Mouse (Mus musculus) CH12.LX (cell line): ENCODE results near the gene Blvrb. TPM values are rescaled to one million over a fixed set of nuclear protein-coding genes. Genes with fewer than 3 reads are reported as not detected.

Experiments
- DNase-seq: peaks from one replicate; pipeline ENCODE4 v3.0.0-alpha.2; 2013; ENCODE audit errors: extremely low read depth
- H3K27ac ChIP-seq: 2 replicates; pipeline ENCODE4 v1.5.1; 2012; ENCODE audit warnings: low read depth, mild to moderate bottlenecking, control low read depth, moderate library complexity; ENCODE audit not compliant: insufficient read depth
- H3K27me3 ChIP-seq: replicated peaks from 2 replicates; pipeline ENCODE3; 2012; ENCODE audit warnings: inconsistent platforms
- H3K36me3 ChIP-seq, 2 experiments: replicated peaks in 1 of 2; 2 replicates each; pipeline versions ENCODE3 to v1.6.1; 2012; ENCODE audit warnings: inconsistent platforms in 1 of 2, low read length in 1 of 2, mild to moderate bottlenecking in 1 of 2, mixed read lengths in 1 of 2, moderate library complexity in 1 of 2; ENCODE audit not compliant: control insufficient read depth in 1 of 2, insufficient read depth in 1 of 2
- H3K4me1 ChIP-seq, 2 experiments: 2 replicates each; pipeline ENCODE4 v1.6.1; 2012; ENCODE audit warnings: inconsistent platforms in 1 of 2, moderate library complexity in 1 of 2; ENCODE audit not compliant: insufficient read depth in 2 of 2, control insufficient read depth in 1 of 2
- H3K4me2 ChIP-seq: 2 replicates; pipeline ENCODE4 v1.6.1; 2012; ENCODE audit warnings: low read depth, mild to moderate bottlenecking, control low read depth; ENCODE audit not compliant: poor library complexity, insufficient read depth, severe bottlenecking
- H3K4me3 ChIP-seq, 3 experiments: fragments of 150-350 bp in 1 of 3; sonication (generic) in 1 of 3; replicated peaks in 1 of 3; 2 replicates each; pipeline versions ENCODE3 to v1.5.1; 2011 to 2012; ENCODE audit warnings: low read depth in 2 of 3, low read length in 2 of 3, mild to moderate bottlenecking in 2 of 3, moderate library complexity in 2 of 3, control low read depth in 1 of 3, improper control_type of control experiment in 1 of 3, inconsistent platforms in 1 of 3, mixed read lengths in 1 of 3; ENCODE audit not compliant: poor library complexity in 1 of 3
- H3K79me2 ChIP-seq: replicated peaks from 2 replicates; pipeline ENCODE4 v1.6.1; 2012; ENCODE audit warnings: mild to moderate bottlenecking, moderate library complexity; ENCODE audit not compliant: control insufficient read depth, poor library complexity, insufficient read depth, severe bottlenecking; ENCODE audit errors: extremely low read depth
- H3K9ac ChIP-seq: 2 replicates; pipeline ENCODE4 v1.6.1; 2012; ENCODE audit warnings: low read depth, mild to moderate bottlenecking, control low read depth, moderate library complexity; ENCODE audit not compliant: insufficient read depth
- H3K9me3 ChIP-seq: replicated peaks from 2 replicates; pipeline ENCODE3; 2012; ENCODE audit warnings: low read length, inconsistent platforms, mixed read lengths
- CHD1 ChIP-seq: IDR thresholded peaks from 2 replicates; pipeline ENCODE4 v1.6.1; 2012; ENCODE audit warnings: low read depth, low read length, improper control_type of control experiment, inconsistent platforms
- CTCF ChIP-seq, 2 experiments: IDR thresholded peaks in 1 of 2; conservative IDR thresholded peaks in 1 of 2; 2 replicates each; pipeline ENCODE4 v1.5.1; 2011 to 2012; ENCODE audit warnings: low read depth in 2 of 2, low read length in 2 of 2, improper control_type of control experiment in 1 of 2, inconsistent platforms in 1 of 2, mild to moderate bottlenecking in 1 of 2, moderate library complexity in 1 of 2
- E2F4 ChIP-seq: IDR thresholded peaks from 2 replicates; pipeline ENCODE4 v1.6.1; 2011; ENCODE audit warnings: low read depth, low read length, improper control_type of control experiment; ENCODE audit not compliant: insufficient replicate concordance
- GABPA ChIP-seq: IDR thresholded peaks from 2 replicates; pipeline ENCODE4 v1.6.1; 2012; ENCODE audit warnings: low read depth, low read length, improper control_type of control experiment, inconsistent platforms; ENCODE audit not compliant: insufficient replicate concordance
- JUN ChIP-seq: IDR thresholded peaks from 2 replicates; pipeline ENCODE4 v1.6.1; 2011; ENCODE audit warnings: low read depth, mild to moderate bottlenecking, low read length, improper control_type of control experiment, moderate library complexity; ENCODE audit not compliant: insufficient read depth
- JUND ChIP-seq: conservative IDR thresholded peaks from 2 replicates; pipeline ENCODE4 v1.6.1; 2011; ENCODE audit warnings: low read depth, low read length, improper control_type of control experiment
- MXI1 ChIP-seq: IDR thresholded peaks from 2 replicates; pipeline ENCODE4 v1.6.1; 2011; ENCODE audit warnings: mild to moderate bottlenecking, low read depth, low read length, improper control_type of control experiment
- PAX5 ChIP-seq: IDR thresholded peaks from 2 replicates; pipeline ENCODE4 v1.6.1; 2012; ENCODE audit warnings: low read length, inconsistent platforms, mixed read lengths
- POLR2AphosphoS2 ChIP-seq: IDR thresholded peaks from 2 replicates; pipeline ENCODE4 v1.6.1; 2011; ENCODE audit warnings: low read depth, low read length, improper control_type of control experiment
- TCF12 ChIP-seq: IDR thresholded peaks from 2 replicates; pipeline ENCODE4 v1.6.1; 2014; ENCODE audit warnings: low read depth, mild to moderate bottlenecking, inconsistent platforms, low read length, improper control_type of control experiment
- ZC3H11A ChIP-seq: IDR thresholded peaks from 2 replicates; pipeline ENCODE4 v1.6.1; 2012; ENCODE audit warnings: low read depth, mild to moderate bottlenecking, inconsistent platforms, low read length, improper control_type of control experiment
- ZKSCAN1 ChIP-seq: IDR thresholded peaks from 2 replicates; pipeline ENCODE4 v1.6.1; 2012; ENCODE audit warnings: low read depth, inconsistent platforms, low read length, improper control_type of control experiment, borderline replicate concordance
- dilution Hi-C: fragments of 300-500 bp; cut with MboI; formaldehyde crosslinking; loops from 2 replicates; pipeline ENCODE4 v1.14.3; 2020; ENCODE audit warnings: low sequenced_read_pairs; ENCODE audit not compliant: extremely low pct_unique_long_range_greater_than_20kb, extremely low pct_ligation_motif_present
- in situ Hi-C: fragments of 300-500 bp; cut with MboI; formaldehyde crosslinking; loops from 3 replicates; pipeline ENCODE4 v1.14.3; 2019; ENCODE audit warnings: low sequenced_read_pairs, low pct_ligation_motif_present, low pct_unique_long_range_greater_than_20kb, mixed read lengths
- polyA plus RNA-seq: library from polyadenylated mRNA; unstranded; fragments of >175 nt; gene quantifications from 2 replicates; pipeline ENCODE4 v1.2.1, GENCODE M21; 2012; ENCODE audit warnings: low read depth; ENCODE audit not compliant: insufficient read length
- total RNA-seq, 2 experiments: library from RNA; depleted of rRNA; stranded (reverse); fragments of 300-350 nt in 1 of 2; fragments of >200 nt in 1 of 2; gene quantifications; 2 replicates each; pipeline ENCODE4 v1.2.3; 2012 to 2014

Blvrb gene
- total and polyA plus RNA-seq, 3 experiments: 4.3 to 9.4 (median 7.6) TPM

- Histone ChIP-seq H3K4me2 (no peak overlapping the region), H3K4me1 (peaks cover 4 to 21% of the 10 kb centered on the region in 2 experiments; a peak in 2 of 4 replicates), H3K27me3 (peaks cover 2% of the 10 kb centered on the region), H3K36me3 (no peaks in the 10 kb centered on the region), H3K9me3 (no peaks in the 10 kb centered on the region), H3K9ac (no peak overlapping the region), H3K27ac (no peak overlapping the region), H3K79me2 (no peaks in the 10 kb centered on the region), H3K4me3 (no peak overlapping the region)
- TF ChIP-seq MXI1 (no peak), JUN (no peak), POLR2AphosphoS2 (no peak), E2F4 (no peak), CHD1 (no peak), TCF12 (no peak), ZC3H11A (no peak), JUND (no peak)
- DNase-seq: no peak
- in situ Hi-C loops (no loop called here), dilution Hi-C loops (no loop called here)
Observed at GRCm38 (mm10) chr7:27510809-27511208, 63.0 kb downstream of the Blvrb start.

- in situ Hi-C loops: no loop called here
- dilution Hi-C loops: no loop called here
Observed at GRCm38 (mm10) chr7:27514961-27515360, 67.2 kb downstream of the Blvrb start.

More at GRCm38 (mm10) chr7:27514961-27515360, 67.2 kb downstream of the Blvrb start:
- TF ChIP-seq ZKSCAN1: no peak
- TF ChIP-seq CTCF (conservative IDR thresholded peaks at IDR 0.05 in 1 of 2, IDR thresholded peaks at IDR 0.05 in 1 of 2; ENCODE audit: low read depth in 2 of 2, low read length in 2 of 2): no peak
- no peak for TF ChIP-seq GABPA
- TF ChIP-seq PAX5: no peak
- Histone ChIP-seq H3K36me3 (no peaks in the 10 kb centered on the region), H3K4me2 (no peak overlapping the region), H3K9me3 (peaks cover 9% of the 10 kb centered on the region), H3K79me2 (no peaks in the 10 kb centered on the region), H3K27me3 (peaks cover 22% of the 10 kb centered on the region), H3K27ac (no peak overlapping the region), H3K4me1 (no peaks in the 10 kb centered on the region), H3K4me3 (no peak overlapping the region), H3K9ac (no peak overlapping the region)
- DNase-seq: no peak

Other genes with a start within 250 kb of the Blvrb start
- gene Itpkc, start 219.3 kb upstream of the Blvrb start, total RNA-seq (2012; rRNA removed): 5.9 and 8.1 TPM in 2 replicates
- gene Itpkc, start 219.3 kb upstream of the Blvrb start, total RNA-seq (2014; rRNA removed): 3.2 and 4.0 TPM in 2 replicates
- gene Itpkc, start 219.3 kb upstream of the Blvrb start, polyA plus RNA-seq: 4.0 and 4.1 TPM in 2 replicates
- 21.7 and 26.5 TPM in 2 replicates for gene Coq8b, start 215.0 kb upstream of the Blvrb start, total RNA-seq (2012; rRNA removed)
- gene Coq8b, start 215.0 kb upstream of the Blvrb start, total RNA-seq (2014; rRNA removed): 16.0 and 19.7 TPM in 2 replicates
- 20.6 and 21.3 TPM in 2 replicates for gene Coq8b, start 215.0 kb upstream of the Blvrb start, polyA plus RNA-seq
- gene Numbl, start 189.5 kb upstream of the Blvrb start, total RNA-seq (2012; rRNA removed): 1.5 and 2.3 TPM in 2 replicates
- gene Numbl, start 189.5 kb upstream of the Blvrb start, total RNA-seq (2014; rRNA removed): 0.68 and 0.81 TPM in 2 replicates
- 2.7 and 2.9 TPM in 2 replicates for gene Numbl, start 189.5 kb upstream of the Blvrb start, polyA plus RNA-seq
- gene Ltbp4, start 110.3 kb upstream of the Blvrb start, total RNA-seq (2012; rRNA removed): 1.8 and 2.6 TPM in 2 replicates
- gene Ltbp4, start 110.3 kb upstream of the Blvrb start, total RNA-seq (2014; rRNA removed): 0.16 and 0.43 TPM in 2 replicates
- gene Ltbp4, start 110.3 kb upstream of the Blvrb start, polyA plus RNA-seq: 1.2 and 1.5 TPM in 2 replicates
- gene Shkbp1, start 92.0 kb upstream of the Blvrb start, total RNA-seq (2012; rRNA removed): 26.2 and 30.8 TPM in 2 replicates
- 17.7 and 23.3 TPM in 2 replicates for gene Shkbp1, start 92.0 kb upstream of the Blvrb start, total RNA-seq (2014; rRNA removed)
- gene Shkbp1, start 92.0 kb upstream of the Blvrb start, polyA plus RNA-seq: 50.0 and 62.8 TPM in 2 replicates
- gene Gm20479, start 90.6 kb upstream of the Blvrb start, total RNA-seq (2012; rRNA removed): 1.3 and 1.9 TPM in 2 replicates
- gene Gm20479, start 90.6 kb upstream of the Blvrb start, total RNA-seq (2014; rRNA removed): 0.95 and 2.2 TPM in 2 replicates
- gene Gm20479, start 90.6 kb upstream of the Blvrb start, polyA plus RNA-seq: 1.2 and 2.8 TPM in 2 replicates
- gene Sptbn4, start 292 bp upstream of the Blvrb start, total RNA-seq (2012; rRNA removed): 0.29 and 0.38 TPM in 2 replicates
- gene Sptbn4, start 292 bp upstream of the Blvrb start, total RNA-seq (2014; rRNA removed): 0.18 and 0.21 TPM in 2 replicates
- gene Sptbn4, start 292 bp upstream of the Blvrb start, polyA plus RNA-seq: 0.20 and 0.24 TPM in 2 replicates
- gene Sertad3, start 25.8 kb downstream of the Blvrb start, total RNA-seq (2012; rRNA removed): 2.6 and 2.8 TPM in 2 replicates
- 2.7 and 3.9 TPM in 2 replicates for gene Sertad3, start 25.8 kb downstream of the Blvrb start, total RNA-seq (2014; rRNA removed)
- 1.8 and 2.7 TPM in 2 replicates for gene Sertad3, start 25.8 kb downstream of the Blvrb start, polyA plus RNA-seq
- 8.0 and 8.3 TPM in 2 replicates for gene Sertad1, start 38.9 kb downstream of the Blvrb start, total RNA-seq (2012; rRNA removed)
- gene Sertad1, start 38.9 kb downstream of the Blvrb start, total RNA-seq (2014; rRNA removed): 8.1 and 9.1 TPM in 2 replicates
- gene Sertad1, start 38.9 kb downstream of the Blvrb start, polyA plus RNA-seq: 5.0 and 7.4 TPM in 2 replicates
- gene Prx, start 51.3 kb downstream of the Blvrb start, total RNA-seq (2012; rRNA removed): 0.21 TPM in 2 replicates
- 0.12 and 0.17 TPM in 2 replicates for gene Prx, start 51.3 kb downstream of the Blvrb start, total RNA-seq (2014; rRNA removed)
- gene Prx, start 51.3 kb downstream of the Blvrb start, polyA plus RNA-seq: 0.41 and 0.60 TPM in 2 replicates
- 0.04 TPM in 1 of 2 replicates, not detected in the other for gene Hipk4, start 75.3 kb downstream of the Blvrb start, total RNA-seq (2012; rRNA removed)
- 0.09 TPM in 1 of 2 replicates, not detected in the other for gene Hipk4, start 75.3 kb downstream of the Blvrb start, total RNA-seq (2014; rRNA removed)
- 0.11 and 0.16 TPM in 2 replicates for gene Hipk4, start 75.3 kb downstream of the Blvrb start, polyA plus RNA-seq
- 16.2 and 21.1 TPM in 2 replicates for gene Pld3, start 105.2 kb downstream of the Blvrb start, total RNA-seq (2012; rRNA removed)
- 6.0 and 6.2 TPM in 2 replicates for gene Pld3, start 105.2 kb downstream of the Blvrb start, total RNA-seq (2014; rRNA removed)
- gene Pld3, start 105.2 kb downstream of the Blvrb start, polyA plus RNA-seq: 13.5 and 14.1 TPM in 2 replicates
- gene 2310022A10Rik, start 105.3 kb downstream of the Blvrb start, total RNA-seq (2012; rRNA removed): 7.0 and 7.8 TPM in 2 replicates
- gene 2310022A10Rik, start 105.3 kb downstream of the Blvrb start, total RNA-seq (2014; rRNA removed): 7.2 and 8.6 TPM in 2 replicates
- 27.1 and 30.7 TPM in 2 replicates for gene 2310022A10Rik, start 105.3 kb downstream of the Blvrb start, polyA plus RNA-seq
- gene Akt2, start 143.6 kb downstream of the Blvrb start, total RNA-seq (2012; rRNA removed): 40.3 and 41.8 TPM in 2 replicates
- gene Akt2, start 143.6 kb downstream of the Blvrb start, total RNA-seq (2014; rRNA removed): 39.3 and 39.5 TPM in 2 replicates
- gene Akt2, start 143.6 kb downstream of the Blvrb start, polyA plus RNA-seq: 77.1 and 77.3 TPM in 2 replicates
- gene Ttc9b, start 205.9 kb downstream of the Blvrb start, total RNA-seq (2012; rRNA removed): 0.08 TPM in 1 of 2 replicates, not detected in the other
- not detected in 2 replicates for gene Ttc9b, start 205.9 kb downstream of the Blvrb start, total RNA-seq (2014; rRNA removed)
- gene Ttc9b, start 205.9 kb downstream of the Blvrb start, polyA plus RNA-seq: not detected in 2 replicates
- gene Map3k10, start 226.6 kb downstream of the Blvrb start, total RNA-seq (2012; rRNA removed): 15.0 and 16.7 TPM in 2 replicates
- 7.2 and 7.8 TPM in 2 replicates for gene Map3k10, start 226.6 kb downstream of the Blvrb start, total RNA-seq (2014; rRNA removed)
- gene Map3k10, start 226.6 kb downstream of the Blvrb start, polyA plus RNA-seq: 7.6 and 8.2 TPM in 2 replicates
- 0.76 and 1.2 TPM in 2 replicates for gene Zfp607b, start 241.4 kb downstream of the Blvrb start, total RNA-seq (2012; rRNA removed)
- gene Zfp607b, start 241.4 kb downstream of the Blvrb start, total RNA-seq (2014; rRNA removed): 0.93 and 0.97 TPM in 2 replicates
- gene Zfp607b, start 241.4 kb downstream of the Blvrb start, polyA plus RNA-seq: 0.90 and 1.0 TPM in 2 replicates